Mouse (Mus musculus): ENCODE measurements around the gene Gm21190.
"Not testable (repeated sequence)": the region's sequence is repeated elsewhere in the genome, so short reads cannot be mapped to it uniquely, and the experiment has no call there.

GRCm38 (mm10) chr5:15509911-15510310, 19.1 kb downstream of the Gm21190 start:
- not testable (repeated sequence) for TF ChIP-seq CTCF (IDR thresholded peaks at IDR 0.05; ENCODE audit: low read depth, low read length); TAL1 (conservative IDR thresholded peaks at IDR 0.05; ENCODE audit: low read depth, low read length); GATA1 (IDR thresholded peaks at IDR 0.05; ENCODE audit: borderline replicate concordance, low read length)

All from G1E (cell line).